Mouse (Mus musculus) cerebellum, postnatal 10 days (tissue): ENCODE data around the gene Fyb.
"Not testable (repeated sequence)": the region's sequence is repeated elsewhere in the genome, so short reads cannot be mapped to it uniquely, and the experiment has no call there.

ENCODE experiments used
- DNase-seq, 2 experiments: peaks; one replicate each; pipeline ENCODE4 v3.0.0; 2021; ENCODE audit warnings: mixed read lengths in 2 of 2

The Fyb gene

GRCm38 (mm10) chr15:6562629-6563028, 40.0 kb downstream of the Fyb start:
- DNase-seq: no peak

- peak; percentile 67 to 76 for DNase-seq
Measured at GRCm38 (mm10) chr15:6564977-6565421, 42.3 kb downstream of the Fyb start.

- no peak for DNase-seq
Measured at GRCm38 (mm10) chr15:6565873-6566272, 43.2 kb downstream of the Fyb start.

GRCm38 (mm10) chr15:6567993-6568392, 45.3 kb downstream of the Fyb start:
- no peak for DNase-seq

- DNase-seq: no peak
Measured at GRCm38 (mm10) chr15:6568605-6569004, 46.0 kb downstream of the Fyb start.

- DNase-seq: no peak
Measured at GRCm38 (mm10) chr15:6569074-6569473, 46.4 kb downstream of the Fyb start.

- no peak for DNase-seq
Measured at GRCm38 (mm10) chr15:6570164-6570861, 47.7 kb downstream of the Fyb start.

GRCm38 (mm10) chr15:6570876-6571275, 48.2 kb downstream of the Fyb start:
- DNase-seq: peak; percentile 70 to 79

- no peak for DNase-seq
Measured at GRCm38 (mm10) chr15:6574283-6574960, 51.8 kb downstream of the Fyb start.

- DNase-seq: no peak
Measured at GRCm38 (mm10) chr15:6577971-6578370, 55.3 kb downstream of the Fyb start.

- no peak for DNase-seq
Measured at GRCm38 (mm10) chr15:6578654-6579053, 56.0 kb downstream of the Fyb start.

GRCm38 (mm10) chr15:6579194-6579768, 56.6 kb downstream of the Fyb start:
- DNase-seq: no peak

GRCm38 (mm10) chr15:6579769-6580261, 57.2 kb downstream of the Fyb start:
- DNase-seq: no peak

- no peak for DNase-seq
Measured at GRCm38 (mm10) chr15:6584645-6585044, 62.0 kb downstream of the Fyb start.

GRCm38 (mm10) chr15:6586351-6586750, 63.7 kb downstream of the Fyb start:
- DNase-seq: not testable (repeated sequence)

GRCm38 (mm10) chr15:6587526-6587925, 64.9 kb downstream of the Fyb start:
- DNase-seq: no peak

GRCm38 (mm10) chr15:6588192-6588591, 65.5 kb downstream of the Fyb start:
- no peak for DNase-seq

- no peak for DNase-seq
Measured at GRCm38 (mm10) chr15:6590846-6591451, 68.3 kb downstream of the Fyb start.

GRCm38 (mm10) chr15:6591527-6591926, 68.9 kb downstream of the Fyb start:
- no peak for DNase-seq

- DNase-seq: no peak
Measured at GRCm38 (mm10) chr15:6592561-6593253, 70.1 kb downstream of the Fyb start.

- DNase-seq: no peak
Measured at GRCm38 (mm10) chr15:6593254-6593623, 70.6 kb downstream of the Fyb start.

GRCm38 (mm10) chr15:6598626-6599025, 76.0 kb downstream of the Fyb start:
- DNase-seq: no peak

GRCm38 (mm10) chr15:6600314-6600713, 77.7 kb downstream of the Fyb start:
- DNase-seq: no peak
